Mouse (Mus musculus): ENCODE data around the gene Nkx6-1. TPM values are rescaled to one million over a fixed set of nuclear protein-coding genes. Genes with fewer than 3 reads are reported as not detected.

Nkx6-1 gene
- polyA plus RNA-seq, 1 experiment, result not detected

DNA sequence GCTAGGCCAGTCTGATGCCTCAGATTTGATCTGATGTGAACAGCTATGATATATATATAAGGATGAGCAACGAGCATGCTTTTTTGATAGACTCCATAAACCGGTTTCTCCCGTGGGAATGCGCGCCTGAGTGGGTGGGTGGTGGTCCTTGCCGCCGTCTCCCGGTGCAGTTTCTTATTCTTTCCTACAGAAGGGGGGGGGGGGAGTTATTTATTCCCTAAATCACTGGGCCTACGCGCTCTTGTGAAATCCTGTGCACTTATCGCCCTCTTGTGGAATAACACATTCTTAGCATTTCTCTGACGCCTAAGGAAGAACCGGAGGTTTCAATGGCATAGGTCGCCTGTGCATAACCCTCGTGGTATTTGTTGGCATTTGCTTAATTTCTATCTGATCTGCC lies 4.6 kb upstream of the Nkx6-1 start:
- no peak overlapping the region for H3K27ac ChIP-seq (ENCODE audit: control insufficient read depth, insufficient read depth, low read depth, low read length, poor library complexity)
- no peaks in the 10 kb centered on the region; the same call in 1 of the 2 replicates for H3K4me1 ChIP-seq (ENCODE audit: control insufficient read depth, insufficient read depth, low read length)
- 5% methylated on average over 15 of the region's 15 CpGs for WGBS
- H3K4me3 ChIP-seq (replicated peaks; ENCODE audit: control insufficient read depth, low read depth, low read length), result no peak overlapping the region
- TF ChIP-seq POLR2A (IDR thresholded peaks at IDR 0.05; ENCODE audit: borderline replicate concordance, control insufficient read depth, low read depth, low read length), result no peak
- TF ChIP-seq CTCF (IDR thresholded peaks at IDR 0.05; ENCODE audit: control insufficient read depth, insufficient read depth, low read length), result no peak

DNA sequence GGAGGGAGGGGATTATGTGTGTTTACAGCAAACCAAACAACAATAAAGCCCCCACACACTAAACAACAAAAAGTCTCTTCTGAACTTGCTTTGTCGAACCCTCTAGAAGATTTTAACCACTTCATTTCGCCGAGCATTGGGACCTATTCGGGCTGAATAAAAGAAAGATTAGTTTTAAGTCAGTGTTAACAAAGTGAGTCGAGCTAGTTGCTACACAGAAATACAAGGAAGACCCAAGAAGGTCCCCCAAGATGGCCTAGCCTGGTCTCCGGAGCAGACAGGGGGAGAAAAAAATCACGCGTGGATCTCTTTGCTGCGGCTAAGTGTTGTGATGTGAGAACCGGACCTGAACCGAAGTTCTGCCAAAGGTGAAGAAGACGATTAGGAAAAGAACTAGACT lies 3.7 kb upstream of the Nkx6-1 start:
- H3K27ac ChIP-seq (ENCODE audit: control insufficient read depth, insufficient read depth, low read depth, low read length, poor library complexity), result no peak overlapping the region
- TF ChIP-seq CTCF (IDR thresholded peaks at IDR 0.05; ENCODE audit: control insufficient read depth, insufficient read depth, low read length), result no peak
- H3K4me1 ChIP-seq (ENCODE audit: control insufficient read depth, insufficient read depth, low read length), result no peaks in the 10 kb centered on the region; the same call in 1 of the 2 replicates
- WGBS, result 7% methylated on average over 12 of the region's 12 CpGs
- H3K4me3 ChIP-seq (replicated peaks; ENCODE audit: control insufficient read depth, low read depth, low read length), result no peak overlapping the region

DNA sequence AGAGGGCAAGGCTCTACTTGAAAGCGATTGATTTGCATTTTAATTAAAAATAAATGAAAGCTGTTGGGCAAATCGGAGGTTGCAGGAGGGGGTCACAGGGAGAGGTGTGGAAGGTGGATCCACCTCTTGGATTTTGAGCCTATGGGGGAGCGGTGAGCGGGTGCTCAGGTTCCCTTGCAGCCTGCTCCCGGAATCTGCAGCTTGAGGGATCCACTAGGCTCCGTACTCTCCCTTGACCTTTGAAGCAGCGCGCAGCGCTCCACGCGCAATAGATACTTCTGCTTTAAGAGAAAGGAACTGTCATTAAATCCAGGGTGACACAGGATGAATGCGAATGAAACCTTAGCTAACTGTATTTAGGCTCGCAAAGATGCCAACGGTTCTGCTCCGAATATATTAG lies 3.2 kb upstream of the Nkx6-1 start:
- Histone ChIP-seq H3K4me3 (replicated peaks; ENCODE audit: control insufficient read depth, low read depth, low read length) (no peak overlapping the region), H3K27ac (ENCODE audit: control insufficient read depth, insufficient read depth, low read depth, low read length, poor library complexity) (no peak overlapping the region), H3K4me1 (ENCODE audit: control insufficient read depth, insufficient read depth, low read length) (no peaks in the 10 kb centered on the region; the same call in 1 of the 2 replicates)
- WGBS, result 6% methylated on average over 15 of the region's 15 CpGs
- no peak for TF ChIP-seq POLR2A (IDR thresholded peaks at IDR 0.05; ENCODE audit: borderline replicate concordance, control insufficient read depth, low read depth, low read length)
- TF ChIP-seq CTCF (IDR thresholded peaks at IDR 0.05; ENCODE audit: control insufficient read depth, insufficient read depth, low read length), result no peak

GRCm38 (mm10) chr5:101667263-101667990 lies 2.6 kb upstream of the Nkx6-1 start:
- Histone ChIP-seq H3K4me1 (ENCODE audit: control insufficient read depth, insufficient read depth, low read length) (no peaks in the 10 kb centered on the region; the same call in 1 of the 2 replicates), H3K27ac (ENCODE audit: control insufficient read depth, insufficient read depth, low read depth, low read length, poor library complexity) (no peak overlapping the region), H3K4me3 (replicated peaks; ENCODE audit: control insufficient read depth, low read depth, low read length) (no peak overlapping the region)
- 6% methylated on average over 19 of the region's 19 CpGs for WGBS
- TF ChIP-seq CTCF (IDR thresholded peaks at IDR 0.05; ENCODE audit: control insufficient read depth, insufficient read depth, low read length), result no peak
- no peak for TF ChIP-seq POLR2A (IDR thresholded peaks at IDR 0.05; ENCODE audit: borderline replicate concordance, control insufficient read depth, low read depth, low read length)

- Histone ChIP-seq H3K27ac (ENCODE audit: control insufficient read depth, insufficient read depth, low read depth, low read length, poor library complexity) (no peak overlapping the region), H3K4me3 (replicated peaks; ENCODE audit: control insufficient read depth, low read depth, low read length) (no peak overlapping the region), H3K4me1 (ENCODE audit: control insufficient read depth, insufficient read depth, low read length) (no peaks in the 10 kb centered on the region; the same call in 1 of the 2 replicates)
- TF ChIP-seq POLR2A (IDR thresholded peaks at IDR 0.05; ENCODE audit: borderline replicate concordance, control insufficient read depth, low read depth, low read length) (no peak), CTCF (IDR thresholded peaks at IDR 0.05; ENCODE audit: control insufficient read depth, insufficient read depth, low read length) (no peak)
- WGBS, result 6% methylated on average over 18 of the region's 18 CpGs
Observed at GRCm38 (mm10) chr5:101666713-101667112, 1.9 kb upstream of the Nkx6-1 start.

GRCm38 (mm10) chr5:101666091-101666490 lies 1.3 kb upstream of the Nkx6-1 start:
- Histone ChIP-seq H3K27ac (ENCODE audit: control insufficient read depth, insufficient read depth, low read depth, low read length, poor library complexity) (no peak overlapping the region), H3K4me1 (ENCODE audit: control insufficient read depth, insufficient read depth, low read length) (no peaks in the 10 kb centered on the region; the same call in 1 of the 2 replicates), H3K4me3 (replicated peaks; ENCODE audit: control insufficient read depth, low read depth, low read length) (no peak overlapping the region)
- WGBS, result 5% methylated on average over 9 of the region's 9 CpGs
- TF ChIP-seq CTCF (IDR thresholded peaks at IDR 0.05; ENCODE audit: control insufficient read depth, insufficient read depth, low read length) (no peak), POLR2A (IDR thresholded peaks at IDR 0.05; ENCODE audit: borderline replicate concordance, control insufficient read depth, low read depth, low read length) (no peak)

GRCm38 (mm10) chr5:101664423-101664921 lies 324 bp downstream of the Nkx6-1 start:
- no peak overlapping the region for H3K27ac ChIP-seq (ENCODE audit: control insufficient read depth, insufficient read depth, low read depth, low read length, poor library complexity)
- WGBS, result under 1% methylated on average over 64 of the region's 64 CpGs
- no peak for TF ChIP-seq CTCF (IDR thresholded peaks at IDR 0.05; ENCODE audit: control insufficient read depth, insufficient read depth, low read length)
- TF ChIP-seq POLR2A (IDR thresholded peaks at IDR 0.05; ENCODE audit: borderline replicate concordance, control insufficient read depth, low read depth, low read length), result no peak
- H3K4me1 ChIP-seq (ENCODE audit: control insufficient read depth, insufficient read depth, low read length), result no peaks in the 10 kb centered on the region; the same call in 1 of the 2 replicates
- no peak overlapping the region for H3K4me3 ChIP-seq (replicated peaks; ENCODE audit: control insufficient read depth, low read depth, low read length)

DNA sequence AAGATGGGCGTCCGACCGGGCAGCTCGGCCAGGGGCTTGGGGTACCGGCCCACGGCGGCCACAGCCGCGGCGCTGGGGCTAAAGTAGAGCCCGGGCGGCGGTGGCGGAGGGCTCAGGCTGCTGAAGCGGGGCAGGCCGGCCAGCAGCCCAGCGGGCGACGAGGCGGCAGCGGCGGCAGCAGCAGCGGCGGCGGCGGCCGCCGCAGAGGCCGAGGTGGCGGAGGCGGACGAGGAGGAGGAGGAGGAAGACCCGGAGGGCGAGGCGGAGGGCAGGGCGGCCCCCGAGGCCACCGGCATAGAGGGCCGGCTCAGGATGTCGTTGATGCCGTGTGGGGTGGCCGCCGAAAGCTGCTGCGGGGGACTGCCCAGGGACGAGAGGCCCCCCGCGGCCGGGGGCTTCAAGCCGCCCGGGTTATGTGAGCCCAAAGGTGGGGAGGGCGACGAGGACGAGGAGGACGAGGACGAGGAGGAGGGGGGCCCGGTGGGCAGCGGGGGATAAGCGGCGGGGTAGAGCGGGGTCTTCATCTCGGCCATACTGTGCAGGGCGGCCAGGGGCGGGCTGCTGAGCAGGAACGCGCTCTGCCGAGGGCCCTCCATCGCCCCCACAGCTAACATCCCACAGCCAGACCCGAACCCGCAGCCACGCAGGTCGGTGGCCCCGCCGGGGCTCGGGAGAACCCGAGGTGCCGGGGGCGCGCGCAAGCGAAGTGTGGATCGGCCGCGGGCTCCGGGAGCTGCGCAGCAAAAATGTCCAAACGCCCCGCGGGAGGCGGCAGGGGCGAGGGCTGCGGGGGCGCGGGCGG lies 974 bp downstream of the Nkx6-1 start:
- Histone ChIP-seq H3K27ac (ENCODE audit: control insufficient read depth, insufficient read depth, low read depth, low read length, poor library complexity) (no peak overlapping the region; the same call in 1 of the 2 replicates), H3K4me3 (replicated peaks; ENCODE audit: control insufficient read depth, low read depth, low read length) (no peak overlapping the region), H3K4me1 (ENCODE audit: control insufficient read depth, insufficient read depth, low read length) (no peaks in the 10 kb centered on the region; the same call in 1 of the 2 replicates)
- WGBS, result 1% methylated on average over 83 of the region's 94 CpGs
- TF ChIP-seq CTCF (IDR thresholded peaks at IDR 0.05; ENCODE audit: control insufficient read depth, insufficient read depth, low read length) (no peak), POLR2A (IDR thresholded peaks at IDR 0.05; ENCODE audit: borderline replicate concordance, control insufficient read depth, low read depth, low read length) (no peak)

All from bone marrow, adult 2 months (tissue).